Mouse (Mus musculus) bone marrow, adult 2 months (tissue): Measurements from ENCODE around the gene Evx2. TPM values are rescaled to one million over a fixed set of nuclear protein-coding genes. Genes with fewer than 3 reads are reported as not detected.

Source experiments
- H3K27ac ChIP-seq: fragments of 200-500 bp; 2 replicates; pipeline ENCODE4 v1.5.1; 2012; ENCODE audit warnings: low read depth, mild to moderate bottlenecking, control low read depth, inconsistent platforms, low read length; ENCODE audit not compliant: control insufficient read depth, poor library complexity, insufficient read depth
- H3K4me1 ChIP-seq: fragments of 200-500 bp; 2 replicates; pipeline ENCODE4 v1.6.1; 2011; ENCODE audit warnings: low read length; ENCODE audit not compliant: control insufficient read depth, insufficient read depth
- H3K4me3 ChIP-seq: fragments of 200-500 bp; replicated peaks from 2 replicates; pipeline ENCODE3; 2011; ENCODE audit warnings: mild to moderate bottlenecking, low read depth, low read length, control low read depth; ENCODE audit not compliant: control insufficient read depth
- CTCF ChIP-seq: fragments of 200-500 bp; IDR thresholded peaks from 2 replicates; pipeline ENCODE4 v1.5.1; 2011; ENCODE audit warnings: low read length, control low read depth; ENCODE audit not compliant: control insufficient read depth, insufficient read depth
- POLR2A ChIP-seq: fragments of 200-500 bp; IDR thresholded peaks from 2 replicates; pipeline ENCODE4 v1.6.1; 2011; ENCODE audit warnings: low read depth, mild to moderate bottlenecking, control low read depth, low read length, borderline replicate concordance; ENCODE audit not compliant: control insufficient read depth
- WGBS: fragments of 180-500 bp; shearing (Covaris S2); methylation state at CpG from one replicate; pipeline ENCODE4 v1.1.7; 2018; 5-methylcytosine and 5-hydroxymethylcytosine counted together
- polyA plus RNA-seq: library from polyadenylated mRNA; stranded (reverse); fragments of >200 nt; gene quantifications from 2 replicates; pipeline ENCODE4 v1.2.4, GENCODE M21; 2011; ENCODE audit warnings: low replicate concordance; ENCODE audit not compliant: missing spikeins, insufficient read depth, insufficient read length

The Evx2 gene
- polyA plus RNA-seq, 1 experiment: not detected

DNA sequence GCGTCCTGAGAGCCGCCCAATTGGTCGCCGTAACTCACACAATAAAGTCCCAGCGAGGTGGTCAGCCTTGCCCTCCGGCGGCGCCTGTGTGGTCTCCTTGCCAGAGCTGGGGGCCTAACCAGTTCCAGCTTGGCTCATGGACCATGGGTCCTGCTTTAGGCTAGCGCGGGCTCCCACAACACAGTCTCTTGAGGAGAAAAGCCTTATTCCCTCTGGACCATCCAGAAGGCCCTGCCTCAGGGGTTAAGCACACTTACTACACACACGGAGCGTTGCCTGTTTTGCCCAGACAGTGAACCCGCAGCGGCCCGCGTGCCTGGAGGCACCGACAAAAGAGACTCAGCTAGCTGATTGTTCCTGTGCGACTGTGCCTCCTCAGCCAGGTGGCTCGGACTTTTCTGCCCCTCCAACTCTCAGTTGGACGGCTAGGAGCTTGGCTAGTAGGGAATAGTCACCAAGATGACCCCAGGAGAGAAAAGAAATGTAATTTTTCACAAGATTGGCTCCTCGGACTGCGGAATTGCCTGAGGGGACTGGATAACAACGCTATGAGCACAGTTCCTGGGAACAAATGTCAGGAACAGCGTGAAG lies 14.6 kb upstream of the Evx2 start:
- TF ChIP-seq POLR2A: no peak
- no peak for TF ChIP-seq CTCF
- WGBS: 7% methylated on average over 24 of the region's 24 CpGs

DNA sequence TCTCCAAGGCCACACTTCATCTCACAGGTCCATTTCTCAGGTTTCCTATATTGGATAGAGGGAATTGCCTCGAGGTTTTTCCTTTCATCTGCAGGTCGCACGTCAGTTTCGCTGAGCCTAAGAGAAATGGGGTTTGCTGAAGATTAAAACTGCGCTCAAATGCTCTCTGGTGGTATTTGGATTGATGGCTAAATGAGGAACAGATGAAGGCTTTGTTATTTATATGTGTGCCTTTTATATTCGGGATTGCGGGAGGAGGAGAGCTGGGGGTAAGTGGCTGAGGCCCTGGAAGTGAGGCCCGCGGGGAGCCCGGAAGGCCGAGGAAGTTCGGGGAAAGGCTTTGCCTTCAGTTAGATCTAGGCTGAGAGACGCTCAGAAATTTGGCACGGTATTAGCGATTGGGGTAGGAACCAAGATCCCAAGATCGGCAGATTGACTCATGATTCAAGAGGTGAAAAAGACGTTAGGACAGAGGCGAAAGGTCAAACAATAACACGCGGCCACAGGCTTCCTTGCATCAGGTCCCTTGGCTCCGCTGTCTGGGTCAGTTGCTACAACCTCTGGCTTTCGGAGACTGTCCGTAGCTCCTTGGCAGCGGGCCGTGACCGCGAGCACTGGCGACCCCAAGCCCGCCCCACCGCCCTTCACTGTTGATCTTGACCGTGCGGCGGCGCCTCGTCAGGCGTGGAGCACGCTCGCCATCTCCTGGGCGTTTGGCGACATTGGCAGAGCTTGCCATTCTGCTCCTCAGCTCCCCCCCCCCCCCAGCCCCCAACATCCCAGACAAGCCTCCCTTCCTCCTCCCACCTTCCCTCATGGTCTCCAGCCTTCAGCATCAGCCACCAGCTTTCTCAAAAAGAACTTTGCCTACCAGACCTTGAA lies 13.4 kb upstream of the Evx2 start:
- TF ChIP-seq CTCF (peak; percentile 74), POLR2A (no peak)
- WGBS: 3% methylated on average over 40 of the region's 40 CpGs
- H3K4me3 ChIP-seq: peak overlapping the region; percentile 30
- no peak overlapping the region for H3K27ac ChIP-seq
- H3K4me1 ChIP-seq: no peaks in the 10 kb centered on the region

More for the DNA sequence above, 14.6 kb upstream of the Evx2 start:
- no peak overlapping the region for H3K4me3 ChIP-seq
- H3K4me1 ChIP-seq: no peaks in the 10 kb centered on the region
- no peak overlapping the region for H3K27ac ChIP-seq

DNA sequence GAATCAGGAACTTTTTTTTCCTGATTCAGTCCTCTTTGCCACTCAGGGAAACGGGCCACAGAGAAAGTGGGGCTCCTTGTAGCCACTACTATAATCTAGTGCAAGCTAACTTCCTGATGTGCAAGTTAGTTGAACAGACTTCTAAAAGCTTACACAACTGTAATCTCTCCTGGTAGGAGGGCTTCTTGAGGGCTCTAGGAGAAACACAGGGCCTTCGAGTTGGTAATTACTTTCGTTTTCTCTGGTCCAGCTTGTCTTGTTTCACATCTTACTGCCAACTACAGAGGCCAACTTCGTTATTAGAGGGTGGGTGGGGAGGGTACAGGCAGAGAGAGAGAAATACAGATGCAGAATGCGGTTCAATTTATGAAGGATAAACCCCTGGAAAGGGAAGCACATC lies 12.5 kb upstream of the Evx2 start:
- no peak for TF ChIP-seq POLR2A
- no peak for TF ChIP-seq CTCF
- H3K4me1 ChIP-seq: no peaks in the 10 kb centered on the region
- no peak overlapping the region for H3K4me3 ChIP-seq
- no peak overlapping the region for H3K27ac ChIP-seq
- WGBS: 11% methylated on average over 5 of the region's 5 CpGs

DNA sequence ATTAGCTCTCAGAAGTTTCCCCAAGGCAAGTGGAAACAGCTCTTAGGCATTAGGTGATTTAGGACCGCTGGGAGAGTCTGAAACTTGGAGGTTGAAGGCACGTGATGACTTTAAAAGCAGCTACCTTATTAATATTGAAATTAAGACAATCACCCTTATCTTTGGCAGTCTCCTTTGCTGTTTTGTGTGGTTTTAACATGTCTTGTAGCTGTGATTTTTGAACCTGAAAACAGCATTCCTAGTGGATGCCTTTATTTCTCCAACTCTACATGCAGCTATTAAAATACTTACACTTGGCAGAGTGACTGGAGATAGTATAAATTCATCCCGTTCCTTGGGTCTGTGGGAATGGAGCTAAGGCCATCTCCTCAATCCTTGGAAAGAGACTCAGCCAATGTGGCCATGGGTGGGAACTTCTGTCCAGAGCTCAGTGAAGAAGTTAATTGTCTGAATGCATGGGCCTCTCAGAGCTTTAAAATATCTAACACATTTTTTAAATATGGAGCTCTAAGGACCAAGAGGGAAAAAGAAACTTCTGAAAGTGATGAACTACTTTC lies 11.4 kb upstream of the Evx2 start:
- TF ChIP-seq CTCF (no peak), POLR2A (no peak)
- H3K4me1 ChIP-seq: no peaks in the 10 kb centered on the region
- H3K27ac ChIP-seq: no peak overlapping the region
- no peak overlapping the region for H3K4me3 ChIP-seq
- 17% methylated on average over 3 of the region's 3 CpGs for WGBS

DNA sequence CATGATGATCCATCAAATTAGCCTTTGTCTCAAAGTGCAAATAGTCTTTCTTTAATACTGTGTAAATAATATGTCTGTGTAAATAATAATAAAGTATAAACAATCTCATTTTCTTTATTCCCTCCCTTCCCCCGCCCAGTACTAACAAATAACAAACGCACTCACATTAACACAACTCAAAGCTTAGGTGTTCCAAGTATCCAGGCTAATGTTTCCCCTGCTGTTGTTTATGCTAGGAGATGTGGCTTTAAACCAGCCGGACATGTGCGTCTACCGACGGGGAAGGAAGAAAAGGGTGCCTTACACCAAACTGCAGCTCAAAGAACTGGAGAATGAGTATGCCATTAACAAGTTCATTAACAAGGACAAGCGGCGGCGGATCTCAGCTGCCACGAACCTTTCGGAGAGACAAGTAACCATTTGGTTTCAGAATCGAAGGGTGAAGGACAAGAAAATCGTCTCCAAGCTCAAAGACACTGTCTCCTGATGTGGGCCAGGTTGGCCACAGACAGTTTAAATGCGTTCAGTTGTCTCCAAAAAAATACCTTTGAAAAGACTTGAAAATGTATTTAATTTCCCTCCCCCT lies 10.4 kb upstream of the Evx2 start:
- no peaks in the 10 kb centered on the region for H3K4me1 ChIP-seq
- TF ChIP-seq POLR2A (no peak), CTCF (no peak)
- no peak overlapping the region for H3K4me3 ChIP-seq
- H3K27ac ChIP-seq: no peak overlapping the region
- WGBS: 5% methylated on average over 14 of the region's 14 CpGs

DNA sequence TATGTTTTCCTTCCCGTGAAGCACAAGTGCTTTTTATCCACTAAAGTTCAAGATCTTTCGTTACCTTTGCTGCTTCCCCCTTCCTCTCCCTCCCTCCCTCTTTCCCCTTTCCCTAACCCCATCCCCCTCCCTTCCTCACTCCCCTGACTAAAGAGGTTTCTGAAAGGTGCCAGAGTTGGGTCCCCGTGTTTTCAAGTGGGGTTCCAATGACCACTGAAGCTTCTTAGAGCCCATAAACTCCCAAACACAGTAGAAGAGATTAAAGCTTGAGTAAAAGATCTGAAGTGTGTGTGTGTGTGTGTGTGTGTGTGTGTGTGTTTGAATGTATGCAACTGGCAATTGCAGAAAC lies 9.8 kb upstream of the Evx2 start:
- TF ChIP-seq POLR2A (no peak), CTCF (no peak)
- WGBS: 9% methylated on average over 3 of the region's 3 CpGs
- H3K27ac ChIP-seq: no peak overlapping the region

DNA sequence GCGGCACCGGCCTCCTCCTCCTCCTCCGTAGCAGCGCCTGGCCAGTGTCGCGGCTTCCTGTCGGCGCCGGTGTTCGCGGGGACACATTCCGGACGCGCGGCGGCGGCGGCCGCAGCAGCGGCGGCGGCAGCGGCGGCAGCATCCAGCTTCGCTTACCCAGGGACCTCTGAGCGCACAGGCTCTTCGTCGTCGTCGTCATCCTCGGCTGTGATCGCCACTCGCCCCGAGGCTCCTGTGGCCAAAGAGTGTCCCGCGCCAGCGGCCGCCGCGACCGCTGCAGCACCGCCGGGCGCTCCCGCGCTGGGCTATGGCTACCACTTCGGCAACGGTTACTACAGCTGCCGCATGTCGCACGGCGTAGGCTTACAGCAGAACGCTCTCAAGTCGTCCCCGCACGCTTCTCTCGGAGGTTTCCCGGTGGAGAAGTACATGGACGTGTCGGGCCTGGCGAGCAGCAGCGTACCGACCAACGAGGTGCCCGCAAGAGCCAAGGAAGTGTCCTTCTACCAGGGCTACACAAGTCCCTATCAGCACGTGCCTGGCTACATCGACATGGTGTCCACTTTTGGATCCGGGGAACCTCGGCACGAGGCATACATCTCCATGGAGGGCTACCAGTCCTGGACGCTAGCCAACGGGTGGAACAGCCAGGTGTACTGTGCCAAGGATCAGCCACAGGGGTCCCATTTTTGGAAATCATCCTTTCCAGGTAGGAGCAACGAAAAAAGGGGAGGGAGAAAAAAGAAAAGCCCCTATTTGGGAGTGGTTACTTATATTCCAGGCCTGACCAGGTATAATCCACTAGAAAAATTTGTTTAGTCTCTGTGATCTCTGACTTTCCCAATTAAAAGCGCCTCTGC lies 9.2 kb upstream of the Evx2 start:
- 1% methylated on average over 74 of the region's 74 CpGs for WGBS
- H3K4me3 ChIP-seq: no peak overlapping the region
- H3K27ac ChIP-seq: no peak overlapping the region

More for the DNA sequence above, 9.8 kb upstream of the Evx2 start:
- H3K4me3 ChIP-seq: no peak overlapping the region
- H3K4me1 ChIP-seq: no peaks in the 10 kb centered on the region

More for the DNA sequence above, 9.2 kb upstream of the Evx2 start:
- TF ChIP-seq POLR2A: no peak
- no peak for TF ChIP-seq CTCF
- H3K4me1 ChIP-seq: no peaks in the 10 kb centered on the region
